Mouse (Mus musculus): ENCODE measurements around the gene Tiprl.

Gene Tiprl

GRCm38 (mm10) chr1:165201445-165202012 lies 35.3 kb downstream of the Tiprl start:
- DNase-seq (ENCODE audit: low spot score in 2 of 2), result no peak

GRCm38 (mm10) chr1:165200748-165201147 lies 36.0 kb downstream of the Tiprl start:
- DNase-seq (ENCODE audit: low spot score in 2 of 2), result no peak

GRCm38 (mm10) chr1:165199639-165200038 lies 37.2 kb downstream of the Tiprl start:
- DNase-seq (ENCODE audit: low spot score in 2 of 2), result no peak

GRCm38 (mm10) chr1:165198951-165199350 lies 37.8 kb downstream of the Tiprl start:
- DNase-seq (ENCODE audit: low spot score in 2 of 2), result no peak

- no peak for DNase-seq (ENCODE audit: low spot score in 2 of 2)
These were observed 38.9 kb downstream of the Tiprl start for GRCm38 (mm10) chr1:165197875-165198274.

- DNase-seq (ENCODE audit: low spot score in 2 of 2), result no peak
These were observed 41.3 kb downstream of the Tiprl start for GRCm38 (mm10) chr1:165195396-165195960.

GRCm38 (mm10) chr1:165194662-165195013 lies 42.2 kb downstream of the Tiprl start:
- no peak for DNase-seq (ENCODE audit: low spot score in 2 of 2)

GRCm38 (mm10) chr1:165193880-165194661 lies 42.7 kb downstream of the Tiprl start, which contains the start of gene Sft2d2:
Gene Sft2d2, minus strand, starts transcription at chr1:165194438.
- peak; percentile 85 to 89 for DNase-seq (ENCODE audit: low spot score in 2 of 2)

- no peak for DNase-seq (ENCODE audit: low spot score in 2 of 2)
These were observed 43.4 kb downstream of the Tiprl start for GRCm38 (mm10) chr1:165193426-165193825.

- no peak for DNase-seq (ENCODE audit: low spot score in 2 of 2)
These were observed 44.0 kb downstream of the Tiprl start for GRCm38 (mm10) chr1:165192714-165193264.

- DNase-seq (ENCODE audit: low spot score in 2 of 2), result no peak
These were observed 44.7 kb downstream of the Tiprl start for GRCm38 (mm10) chr1:165192102-165192501.

- DNase-seq (ENCODE audit: low spot score in 2 of 2), result no peak
These were observed 45.2 kb downstream of the Tiprl start for GRCm38 (mm10) chr1:165191611-165192010.

- DNase-seq (ENCODE audit: low spot score in 2 of 2), result no peak
These were observed 46.1 kb downstream of the Tiprl start for GRCm38 (mm10) chr1:165190571-165191273.

- DNase-seq (ENCODE audit: low spot score in 2 of 2), result no peak
These were observed 46.7 kb downstream of the Tiprl start for GRCm38 (mm10) chr1:165190068-165190467.

GRCm38 (mm10) chr1:165188806-165189580 lies 47.8 kb downstream of the Tiprl start:
- DNase-seq (ENCODE audit: low spot score in 2 of 2), result no peak

- no peak for DNase-seq (ENCODE audit: low spot score in 2 of 2)
These were observed 49.4 kb downstream of the Tiprl start for GRCm38 (mm10) chr1:165187357-165187756.

- no peak for DNase-seq (ENCODE audit: low spot score in 2 of 2)
These were observed 50.3 kb downstream of the Tiprl start for GRCm38 (mm10) chr1:165186491-165186890.

GRCm38 (mm10) chr1:165185116-165185515 lies 51.7 kb downstream of the Tiprl start:
- DNase-seq (ENCODE audit: low spot score in 2 of 2), result no peak

- DNase-seq (ENCODE audit: low spot score in 2 of 2), result no peak
These were observed 52.6 kb downstream of the Tiprl start for GRCm38 (mm10) chr1:165184178-165184577.

- no peak for DNase-seq (ENCODE audit: low spot score in 2 of 2)
These were observed 53.4 kb downstream of the Tiprl start for GRCm38 (mm10) chr1:165183400-165183799.

GRCm38 (mm10) chr1:165179321-165179720 lies 57.5 kb downstream of the Tiprl start:
- no peak for DNase-seq (ENCODE audit: low spot score in 2 of 2)

Measured in spleen, postnatal 14 days (tissue).